Mouse (Mus musculus) heart, postnatal 4 days (tissue): ENCODE data around the gene Gria2. TPM values are rescaled to one million over a fixed set of nuclear protein-coding genes. Genes with fewer than 3 reads are reported as not detected.
A peak's percentile ranks its signal among the peaks of the same experiment; 100 is the strongest.

Experiments
- DNase-seq: peaks from one replicate; pipeline ENCODE4 v3.0.0; 2021
- microRNA-seq, 2 experiments: library from miRNA; unstranded; fragments of <30 nt; microRNA quantifications; one replicate each; pipeline ENCODE4 v1.2.0; 2021 to 2022
- total RNA-seq, 2 experiments: library from RNA; stranded (reverse); gene quantifications; 2 replicates each; pipeline ENCODE4 v1.2.3; 2021

The Gria2 gene
- total RNA-seq, 2 experiments from 2014 or later = 0.09 to 0.17 TPM

DNA sequence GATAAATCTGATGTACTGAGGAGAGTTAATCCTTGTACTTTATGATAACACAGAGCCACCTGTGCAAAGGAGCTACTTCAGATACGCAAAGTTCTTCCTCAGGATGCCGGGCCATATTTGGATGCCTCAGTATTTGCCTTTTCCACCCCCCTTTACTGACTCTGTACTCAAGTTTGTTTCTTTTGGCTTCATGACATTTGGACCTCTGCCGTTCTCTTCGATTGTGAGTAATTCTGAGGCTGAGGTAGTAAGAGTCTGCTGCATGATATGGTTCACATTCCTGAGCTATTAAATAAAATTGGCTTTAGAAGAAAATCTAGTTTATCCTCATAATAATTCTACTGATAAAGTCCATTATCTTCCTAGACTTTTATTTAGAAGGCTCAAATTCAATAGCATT is 26.7 kb downstream of the Gria2 start:
- peak; percentile 10 for DNase-seq

DNA sequence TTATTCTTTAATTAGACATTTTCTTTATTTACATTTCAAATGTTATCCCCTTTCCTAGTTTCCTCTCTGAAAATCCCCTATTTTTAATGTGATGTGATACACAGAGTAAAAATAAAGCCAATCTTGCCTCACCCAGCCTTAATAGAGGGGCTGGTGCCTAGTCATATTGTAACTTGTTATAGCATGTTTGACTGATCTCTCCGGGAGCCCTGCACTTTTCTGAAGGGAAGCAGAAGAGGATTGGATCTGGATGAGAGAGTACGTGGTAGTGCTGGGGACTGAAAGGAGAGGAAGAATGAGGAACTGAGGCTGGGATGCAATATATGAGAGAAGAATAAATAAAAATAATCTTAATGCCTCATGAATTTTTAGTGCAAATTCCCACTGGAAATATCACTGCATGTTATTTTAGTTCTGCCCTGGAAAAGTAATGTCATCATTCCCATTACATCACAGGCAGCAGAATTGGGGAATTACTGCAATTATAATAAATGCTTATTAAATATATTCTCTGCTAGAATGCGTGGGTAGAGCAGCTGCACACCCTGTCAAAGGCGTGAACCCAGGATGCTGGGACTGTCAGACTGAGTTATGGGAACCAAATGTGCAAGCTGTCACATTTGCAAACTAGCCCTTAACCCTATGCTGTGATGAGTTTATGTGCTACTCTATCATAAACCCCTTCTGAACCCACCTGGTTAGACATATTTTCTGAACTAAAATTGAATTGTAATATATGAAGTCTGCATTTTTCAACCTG is 28.4 kb downstream of the Gria2 start:
- no peak for DNase-seq

DNA sequence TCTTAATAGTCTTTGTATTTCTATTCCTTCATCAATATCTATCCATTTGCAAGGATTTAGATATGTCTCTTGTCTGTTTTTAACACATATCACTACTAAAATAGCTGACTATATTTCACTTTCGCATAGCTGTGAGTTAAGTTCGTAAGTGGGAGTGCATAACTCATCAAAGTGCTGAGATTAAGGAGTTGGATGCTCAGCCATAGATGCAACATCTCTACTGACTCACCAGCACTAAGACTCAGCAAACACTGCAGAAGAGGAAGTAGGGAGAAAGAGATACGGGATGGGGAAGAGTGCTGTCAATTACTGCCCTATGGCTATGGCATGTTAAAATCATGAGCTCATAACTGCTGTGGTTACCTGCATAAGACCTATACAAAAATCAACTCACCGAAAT is 29.4 kb downstream of the Gria2 start:
- DNase-seq = no peak

DNA sequence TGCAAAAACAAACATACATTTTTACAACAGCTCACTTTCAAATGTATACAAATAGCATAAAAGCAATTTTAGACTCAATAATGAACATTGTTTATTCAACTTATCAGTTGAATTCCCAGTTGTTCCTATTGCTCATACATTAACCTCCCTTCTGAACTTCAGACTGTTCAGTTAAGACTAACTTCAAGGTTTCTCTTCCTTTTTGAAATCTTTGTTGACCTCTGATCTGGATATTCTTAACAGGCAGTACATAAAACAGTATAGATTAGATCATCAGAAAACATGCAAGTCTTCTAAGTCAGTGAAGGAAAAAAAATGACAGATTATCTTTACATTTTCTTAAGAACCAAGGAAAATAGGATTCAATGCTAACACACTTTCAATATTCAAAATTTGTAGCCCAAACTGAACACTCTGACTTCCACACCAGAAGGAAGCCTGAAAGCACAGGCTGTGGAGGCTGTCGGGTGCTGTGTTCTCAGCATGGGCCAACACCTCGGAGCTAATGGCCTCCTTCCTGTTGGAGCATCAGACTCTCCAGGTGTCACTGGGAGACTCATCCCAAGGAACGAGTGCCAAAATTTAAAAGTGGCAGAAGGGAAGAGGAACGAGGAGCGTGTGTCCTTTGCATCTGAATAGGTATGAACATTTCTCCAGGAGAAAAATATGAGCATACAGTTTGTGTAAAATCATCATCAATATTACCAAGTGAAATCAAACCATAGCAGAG is 33.0 kb downstream of the Gria2 start:
- DNase-seq = no peak

DNA sequence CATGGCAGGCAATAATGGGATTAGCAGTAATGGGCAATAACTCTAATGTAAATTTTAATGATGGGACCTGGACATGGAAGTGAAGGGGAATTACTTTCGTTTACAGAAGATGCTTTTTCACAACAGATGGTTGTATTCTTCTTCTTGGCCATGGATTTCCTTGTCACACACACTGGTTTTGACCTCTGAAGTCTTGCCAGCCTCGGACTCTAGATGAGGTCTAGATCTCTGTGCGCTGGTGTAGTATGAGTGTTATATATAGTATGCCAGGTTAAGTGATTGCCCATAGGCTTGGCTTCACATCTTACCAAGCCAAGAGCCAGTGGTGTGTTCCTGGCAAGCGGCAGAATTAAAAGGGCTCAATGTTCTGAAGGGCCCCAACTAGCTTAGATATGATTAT is 43.7 kb downstream of the Gria2 start:
- no peak for DNase-seq

DNA sequence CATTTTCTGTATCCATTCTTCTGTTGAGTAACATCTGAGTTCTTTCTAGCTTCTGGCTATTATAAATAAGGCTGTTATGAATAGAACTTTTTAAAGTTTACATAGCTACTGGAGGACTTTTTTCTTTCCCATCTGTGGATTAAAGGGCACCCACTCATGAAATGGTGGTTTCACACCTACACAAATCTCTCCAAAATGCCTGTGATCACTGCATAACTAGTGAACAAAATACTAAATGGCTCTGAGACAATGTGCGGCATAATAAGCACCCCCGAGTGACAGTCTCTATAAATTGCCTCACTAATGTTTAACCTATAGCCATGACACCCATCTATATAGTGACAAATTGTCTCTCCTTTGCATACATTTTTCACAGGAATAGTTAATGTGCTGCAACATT is 44.3 kb downstream of the Gria2 start:
- no peak for DNase-seq

DNA sequence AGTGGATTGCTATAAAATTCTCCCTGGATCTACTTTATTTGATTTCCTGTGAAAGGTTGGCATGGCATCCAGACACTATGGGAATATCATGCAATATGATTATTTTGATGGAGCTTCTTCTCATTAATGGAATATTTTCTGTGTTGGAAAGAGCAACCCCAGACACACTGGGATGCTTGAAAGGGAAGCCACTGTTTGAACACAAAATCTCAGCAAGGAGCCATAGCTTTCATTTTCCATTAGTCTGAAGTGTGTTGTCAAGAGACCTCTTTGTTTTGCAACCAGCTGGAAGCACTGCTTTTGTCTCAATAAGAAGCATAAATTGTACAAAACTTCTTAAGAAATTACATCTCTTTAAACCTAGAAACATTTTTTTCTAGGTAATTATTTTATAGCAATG is 51.8 kb downstream of the Gria2 start:
- no peak for DNase-seq

DNA sequence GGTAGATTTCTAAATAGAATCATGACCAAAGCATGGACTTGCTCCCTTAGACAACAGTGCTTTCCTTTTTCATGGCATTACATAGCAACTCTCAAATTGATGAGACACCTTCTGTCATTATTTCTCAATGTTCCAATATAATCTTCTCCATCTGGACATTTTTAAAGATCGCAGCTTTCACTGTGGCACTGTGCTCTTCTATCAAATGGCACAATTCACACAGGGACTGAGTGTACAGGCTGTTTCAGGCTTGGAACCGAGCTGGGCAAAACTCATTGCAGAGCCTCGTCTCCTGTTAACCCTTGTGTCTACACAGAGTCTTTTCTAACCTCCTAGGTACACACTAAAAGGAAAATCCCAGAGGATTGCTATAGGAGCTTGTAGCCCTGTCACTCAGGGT is 77.4 kb downstream of the Gria2 start:
- no peak for DNase-seq

DNA sequence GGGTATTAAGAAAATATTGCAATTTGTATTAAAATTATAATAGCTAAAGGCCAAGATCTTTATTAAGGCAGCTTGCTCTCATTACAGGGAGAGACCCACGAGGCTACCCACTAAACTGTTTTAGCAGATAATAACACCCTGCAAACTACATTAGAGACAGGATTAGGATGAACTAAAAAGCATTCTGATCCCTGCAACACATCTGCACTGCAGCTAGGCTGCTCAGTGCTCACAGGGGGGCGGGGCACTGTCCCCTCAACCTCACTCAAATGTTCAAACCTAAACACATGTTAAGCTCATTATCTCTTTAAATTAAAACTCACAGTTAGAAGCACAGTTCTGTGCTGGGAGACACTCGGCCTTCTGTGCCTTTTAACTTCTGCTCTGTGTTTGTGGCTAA is 89.5 kb downstream of the Gria2 start:
- no peak for DNase-seq

DNA sequence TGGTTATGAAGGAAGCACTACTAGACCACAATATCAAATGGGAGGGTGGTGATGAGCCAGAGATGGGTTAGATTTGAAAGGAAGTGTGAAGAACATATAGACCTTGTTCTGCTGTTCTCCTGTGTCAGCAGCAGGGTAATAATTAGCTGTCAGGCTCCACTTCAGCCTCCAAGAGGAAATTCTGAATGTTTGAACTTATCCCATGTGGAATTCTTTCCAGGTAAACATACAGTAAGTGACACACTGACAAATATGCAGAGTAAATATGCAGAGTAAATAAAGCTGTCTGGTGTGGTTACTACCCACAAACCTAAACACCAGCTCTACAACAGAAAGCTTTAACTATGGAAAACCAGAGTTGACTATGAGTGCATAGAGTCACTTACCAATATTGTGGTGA is 93.6 kb downstream of the Gria2 start:
- no peak for DNase-seq

DNA sequence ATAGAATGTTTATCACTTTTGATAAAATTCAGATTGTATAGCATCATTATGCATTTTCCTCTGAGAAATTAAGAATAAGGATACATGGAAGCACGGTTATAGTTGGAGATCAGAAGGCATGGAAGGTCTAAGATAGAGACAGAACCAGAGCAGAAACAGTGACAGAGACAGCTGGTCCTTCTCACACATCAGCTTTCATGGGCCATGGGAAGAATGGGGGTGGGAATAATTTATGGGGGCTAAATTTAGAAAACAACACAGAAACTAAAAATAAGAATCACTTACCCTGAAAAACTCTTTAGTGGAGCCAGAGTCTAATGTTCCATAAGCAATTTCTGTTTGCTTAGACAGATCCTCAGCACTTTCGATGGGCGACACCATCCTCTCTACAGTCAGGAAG is 100.5 kb downstream of the Gria2 start:
- DNase-seq = no peak

DNA sequence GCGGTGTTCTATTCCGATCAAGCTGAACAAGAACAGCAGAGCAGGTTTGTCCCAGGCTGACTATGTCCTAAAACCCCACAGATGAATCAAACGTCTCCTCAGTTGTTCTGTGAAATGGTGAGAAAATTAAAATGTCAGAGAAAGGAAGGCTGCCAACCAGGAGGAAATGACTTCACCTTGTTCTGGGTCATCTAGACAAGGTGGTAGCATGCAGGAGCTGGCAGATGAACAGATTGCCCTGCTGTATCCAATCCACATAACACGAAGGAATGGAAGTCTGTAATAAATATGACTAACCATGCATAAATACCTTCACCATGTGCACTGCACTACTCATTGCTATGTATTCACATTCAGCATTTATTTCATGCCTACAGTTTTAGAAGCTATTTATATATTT is 105.1 kb downstream of the Gria2 start:
- DNase-seq = no peak

DNA sequence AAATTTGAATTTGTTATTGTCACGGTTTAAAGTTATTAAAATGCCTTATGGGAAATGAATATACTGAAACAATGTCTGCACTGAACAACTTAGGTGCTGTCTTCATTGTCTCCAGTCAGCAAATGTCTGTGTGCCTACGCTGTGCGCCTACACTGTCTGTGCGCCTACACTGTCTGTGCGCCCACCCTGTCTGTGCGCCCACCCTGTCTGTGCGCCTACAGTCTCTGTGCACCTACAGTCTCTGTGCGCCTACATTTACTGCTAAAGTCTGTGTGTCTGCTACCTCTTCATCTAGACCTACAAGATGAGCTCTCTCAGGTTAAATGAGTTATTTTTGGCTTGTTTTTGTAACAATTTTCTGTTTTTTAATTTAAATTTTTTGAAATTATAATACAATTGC is 107.7 kb downstream of the Gria2 start:
- DNase-seq = no peak

DNA sequence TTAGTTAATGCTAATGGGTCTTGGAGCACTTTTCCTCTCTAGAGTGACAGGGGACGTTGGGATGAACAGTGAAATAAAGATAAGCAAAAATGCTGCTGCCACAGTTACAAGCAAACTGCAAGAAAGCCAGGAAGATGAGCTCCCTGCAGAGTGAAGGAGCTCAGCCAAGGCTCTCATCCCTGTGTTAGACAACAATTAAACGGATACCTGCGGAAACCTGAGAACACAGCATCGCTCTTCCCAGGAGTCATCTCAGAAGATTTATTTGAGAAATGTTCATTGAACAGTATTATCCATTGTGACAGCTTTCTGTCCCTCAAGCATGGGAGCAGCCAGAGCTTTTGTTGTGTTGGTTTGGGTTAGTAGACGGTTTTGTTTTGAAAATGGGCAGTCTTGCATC is 137.5 kb downstream of the Gria2 start:
- DNase-seq = no peak

DNA sequence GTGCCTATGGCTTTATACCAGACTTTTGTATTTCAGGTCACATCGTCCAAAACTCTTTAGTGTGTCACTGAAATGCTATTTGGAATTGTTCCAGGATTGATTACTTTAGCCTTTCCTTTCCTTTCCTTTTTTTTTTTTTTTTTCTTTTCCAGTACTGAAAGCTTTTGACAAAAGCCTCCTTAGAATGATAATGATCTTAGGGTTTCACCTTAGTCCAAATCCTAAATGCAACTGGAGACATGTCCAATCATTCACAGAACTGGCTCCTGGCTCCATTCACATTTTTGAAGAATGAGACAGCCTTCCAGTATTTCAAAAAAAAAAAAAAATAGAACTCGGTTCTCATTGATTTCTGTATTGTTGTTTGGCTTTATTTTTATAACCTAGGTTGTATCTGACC is 139.3 kb downstream of the Gria2 start:
- no peak for DNase-seq

DNA sequence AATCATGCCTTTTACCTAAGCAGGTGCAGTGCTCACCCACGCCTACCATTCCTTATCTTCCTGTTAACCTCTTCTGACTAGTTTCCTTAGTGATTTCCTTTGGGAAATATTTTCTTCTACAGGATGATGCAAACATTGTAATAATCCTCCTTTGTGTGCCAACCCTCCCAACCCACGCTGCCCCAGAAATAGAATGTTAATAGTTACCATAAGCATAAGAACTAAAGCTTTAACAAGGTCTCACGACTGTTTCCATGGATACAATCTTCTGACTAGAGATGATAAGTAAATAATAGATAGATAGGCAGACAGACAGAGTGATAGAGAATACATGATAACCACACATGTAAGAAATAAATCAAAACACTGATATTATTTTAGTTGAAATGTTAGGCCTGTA is 140.8 kb downstream of the Gria2 start:
- no peak for DNase-seq

DNA sequence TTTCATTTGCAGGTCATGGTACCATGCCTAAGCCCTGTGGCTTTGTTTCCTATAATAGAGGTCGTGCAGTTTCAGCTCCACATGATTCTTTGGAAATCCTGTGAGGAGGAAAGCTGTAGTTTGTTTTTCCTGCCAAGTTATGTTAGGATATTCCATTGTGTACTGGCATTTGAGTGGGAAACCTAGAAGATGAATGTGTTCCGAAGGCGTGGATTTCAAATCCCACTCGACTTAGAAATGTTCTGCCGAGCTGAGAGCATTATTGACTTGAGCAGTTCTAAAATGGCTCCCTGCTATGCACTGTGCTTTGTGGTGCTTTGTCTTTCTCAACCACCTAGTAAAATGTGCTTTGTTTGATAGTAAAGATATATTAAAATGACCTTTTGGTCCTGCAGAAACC is 150.4 kb downstream of the Gria2 start:
- no peak for DNase-seq

Small RNAs within 50 kb of the gene (microRNA-seq; reads per million reads assigned to microRNA genes)
- 0 reads per million in 2 experiments for gene Gm25749

Other genes starting within 250 kb of the Gria2 start
- 1 to 10 TPM in 1 of 2 experiments, under 1 TPM in 1; 0.62 to 1.5 TPM for gene Glrb, start 110.8 kb upstream of the Gria2 start, total RNA-seq
- gene Pdgfc, start 233.6 kb upstream of the Gria2 start, total RNA-seq = 1 to 10 TPM; 3.9 to 4.5 TPM